Mouse (Mus musculus) stomach, embryonic 14.5 days (tissue): ENCODE measurements around the gene Ehd2. TPM values are rescaled to one million over a fixed set of nuclear protein-coding genes. Genes with fewer than 3 reads are reported as not detected.

Experiments
- ATAC-seq: fragments of 200-750 bp; cut with Nextera tagmentation; 2 replicates; pipeline ENCODE4 v1.8.0; 2017; ENCODE audit warnings: low read depth, moderate TSS enrichment; ENCODE audit not compliant: insufficient number of reproducible peaks, insufficient read depth, low FRiP score
- H3K27ac ChIP-seq: fragments of 300-500 bp; sonication (generic); 2 replicates; pipeline ENCODE4 v1.5.1; 2014; ENCODE audit warnings: mild to moderate bottlenecking, low read length, moderate library complexity, mixed read lengths
- H3K27me3 ChIP-seq: fragments of 300-500 bp; sonication (generic); 2 replicates; pipeline ENCODE4 v1.6.1; 2014; ENCODE audit warnings: low read length, control low read depth, mixed read lengths; ENCODE audit not compliant: control insufficient read depth, insufficient read depth
- H3K36me3 ChIP-seq: fragments of 300-500 bp; sonication (generic); 2 replicates; pipeline ENCODE4 v1.6.1; 2014; ENCODE audit warnings: mild to moderate bottlenecking, control low read depth, low read length, moderate library complexity, mixed read lengths; ENCODE audit not compliant: control insufficient read depth, insufficient read depth
- H3K4me1 ChIP-seq: fragments of 300-500 bp; sonication (generic); 2 replicates; pipeline ENCODE4 v1.6.1; 2014; ENCODE audit warnings: low read length, control low read depth, mixed read lengths; ENCODE audit not compliant: control insufficient read depth, insufficient read depth
- H3K4me2 ChIP-seq: fragments of 300-500 bp; sonication (generic); replicated peaks from 2 replicates; pipeline ENCODE4 v1.6.1; 2014; ENCODE audit warnings: low read depth, low read length, control low read depth
- H3K4me3 ChIP-seq: fragments of 300-500 bp; sonication (generic); 2 replicates; pipeline ENCODE4 v1.5.1; 2014; ENCODE audit warnings: low read depth, low read length, control low read depth
- H3K9ac ChIP-seq: fragments of 300-500 bp; sonication (generic); replicated peaks from 2 replicates; pipeline ENCODE4 v1.6.1; 2014; ENCODE audit warnings: low read depth, mild to moderate bottlenecking, control low read depth, low read length, moderate library complexity, mixed read lengths
- H3K9me3 ChIP-seq: fragments of 300-500 bp; sonication (generic); 2 replicates; pipeline ENCODE4 v1.6.1; 2016; ENCODE audit warnings: low read depth, low read length, control low read depth; ENCODE audit not compliant: control insufficient read depth
- WGBS: fragments of 180-500 bp; shearing (Covaris S2); extraction: QIAGEN DNeasy Blood & Tissue Kit; methylation state at CpG from one replicate; pipeline ENCODE4 v1.1.7; 2014; 5-methylcytosine and 5-hydroxymethylcytosine counted together
- polyA plus RNA-seq: library from polyadenylated mRNA; unstranded; fragments of >200 nt; fragmentation: Nextera tagmentation; extraction: Ambion mirVana; gene quantifications from 2 replicates; pipeline ENCODE4 v1.2.1, GENCODE M21; 2014

The Ehd2 gene
- polyA plus RNA-seq, 1 experiment from 2014 or later = 36.1 TPM

GRCm38 (mm10) chr7:15956143-15956542 lies 11.2 kb downstream of the Ehd2 start:
- no peaks in the 10 kb centered on the region for H3K27me3 ChIP-seq
- no peak overlapping the region for H3K9ac ChIP-seq
- peak overlapping the region; percentile 61; the same call in 1 of the 2 replicates for H3K27ac ChIP-seq
- H3K9me3 ChIP-seq = peaks cover 6% of the 10 kb centered on the region; the same call in 1 of the 2 replicates
- no peak for ATAC-seq
- H3K4me1 ChIP-seq = peaks cover 2% of the 10 kb centered on the region; the same call in 1 of the 2 replicates
- WGBS = 59% methylated on average over 5 of the region's 5 CpGs
- no peak overlapping the region for H3K4me3 ChIP-seq
- peaks cover 8% of the 10 kb centered on the region; the same call in 1 of the 2 replicates for H3K36me3 ChIP-seq
- no peak overlapping the region for H3K4me2 ChIP-seq

DNA sequence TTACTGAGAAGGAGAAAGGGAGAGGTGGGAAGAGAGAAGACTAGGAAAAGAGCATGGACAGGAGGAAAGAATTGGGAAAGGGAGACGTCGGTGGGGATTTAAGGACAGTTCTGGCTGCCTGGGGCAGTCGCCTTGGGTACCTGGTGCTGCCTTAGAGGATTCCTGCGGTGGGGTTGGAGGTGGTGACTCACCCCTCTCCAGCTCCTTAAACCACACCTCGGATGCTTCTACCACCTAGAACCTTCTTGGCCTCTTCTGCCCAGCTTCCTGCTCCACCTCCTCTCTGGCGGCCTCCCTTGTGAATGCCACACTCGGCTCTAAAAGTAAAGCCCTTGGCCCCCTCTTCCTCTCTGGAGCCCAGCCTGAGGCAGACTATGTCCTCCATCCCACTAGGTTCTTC lies 11.9 kb downstream of the Ehd2 start:
- no peak for ATAC-seq
- peak overlapping the region; percentile 27 for H3K4me2 ChIP-seq
- H3K9me3 ChIP-seq = peaks cover 6% of the 10 kb centered on the region; the same call in 1 of the 2 replicates
- H3K36me3 ChIP-seq = peaks cover 11% of the 10 kb centered on the region; the same call in 1 of the 2 replicates
- H3K4me3 ChIP-seq = no peak overlapping the region
- H3K27ac ChIP-seq = peak overlapping the region; percentile 61; the same call in 1 of the 2 replicates
- H3K9ac ChIP-seq = no peak overlapping the region
- no peaks in the 10 kb centered on the region for H3K4me1 ChIP-seq
- H3K27me3 ChIP-seq = no peaks in the 10 kb centered on the region
- 26% methylated on average over 7 of the region's 7 CpGs for WGBS

DNA sequence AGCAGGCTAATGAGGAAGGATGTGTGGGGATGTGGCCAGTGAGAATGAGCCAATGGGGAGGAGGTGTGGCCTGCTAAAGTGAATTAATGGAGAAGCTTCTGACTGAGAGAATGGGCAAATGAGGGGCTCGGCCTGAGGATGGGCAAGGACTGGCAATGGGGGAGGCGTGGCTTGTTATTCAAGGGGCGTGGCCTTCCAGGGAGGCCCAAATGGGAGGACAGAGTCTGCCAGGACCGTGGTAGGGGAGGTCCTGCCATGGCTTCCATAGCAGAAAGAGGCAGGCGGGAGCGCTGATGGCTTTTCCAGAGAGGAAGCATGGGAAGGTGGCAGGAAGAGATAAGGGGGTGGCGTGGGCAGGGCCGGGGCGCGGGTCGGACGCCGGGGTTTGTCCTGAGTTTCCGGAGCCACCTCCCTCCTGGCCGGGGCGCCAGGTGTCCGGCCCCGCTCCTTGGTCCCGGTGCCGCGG lies 12.4 kb downstream of the Ehd2 start:
- Histone ChIP-seq H3K4me2 (peak overlapping the region; percentile 27), H3K4me3 (no peak overlapping the region), H3K27ac (no peak overlapping the region), H3K36me3 (peaks cover 14% of the 10 kb centered on the region; the same call in 1 of the 2 replicates), H3K9ac (no peak overlapping the region), H3K4me1 (no peaks in the 10 kb centered on the region), H3K9me3 (peaks cover 6% of the 10 kb centered on the region; the same call in 1 of the 2 replicates), H3K27me3 (no peaks in the 10 kb centered on the region)
- WGBS = 7% methylated on average over 20 of the region's 21 CpGs
- ATAC-seq = peak; percentile 73; the same call in 1 of the 2 replicates

DNA sequence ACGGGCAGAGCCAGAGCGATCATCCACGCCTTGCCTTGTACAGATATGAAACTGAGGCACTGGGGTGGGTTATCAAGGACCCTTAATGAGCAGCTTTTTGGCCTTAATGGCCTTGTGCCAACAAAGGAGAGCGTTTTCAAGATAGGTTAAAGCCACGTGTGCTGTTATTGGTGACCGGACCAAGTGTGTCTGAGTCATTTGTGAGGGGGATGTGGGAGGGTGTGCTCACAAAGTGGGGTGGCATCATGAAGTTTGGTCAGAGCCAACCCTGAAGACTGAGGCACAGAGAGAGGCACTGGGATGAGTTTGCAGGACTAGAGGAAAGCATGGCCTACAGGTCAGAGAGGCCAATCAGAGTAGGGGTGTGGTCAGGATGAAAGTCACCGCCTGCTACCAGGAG lies 12.9 kb downstream of the Ehd2 start:
- no peak overlapping the region for H3K4me3 ChIP-seq
- H3K9me3 ChIP-seq = peaks cover 6% of the 10 kb centered on the region; the same call in 1 of the 2 replicates
- H3K4me2 ChIP-seq = no peak overlapping the region
- H3K4me1 ChIP-seq = no peaks in the 10 kb centered on the region
- WGBS = 87% methylated on average over 7 of the region's 7 CpGs
- H3K36me3 ChIP-seq = peaks cover 12% of the 10 kb centered on the region; the same call in 1 of the 2 replicates
- H3K27ac ChIP-seq = no peak overlapping the region
- ATAC-seq = peak; percentile 40; the same call in 1 of the 2 replicates
- no peak overlapping the region for H3K9ac ChIP-seq
- no peaks in the 10 kb centered on the region for H3K27me3 ChIP-seq

GRCm38 (mm10) chr7:15953307-15954074 lies 13.9 kb downstream of the Ehd2 start:
- 87% methylated on average over 13 of the region's 13 CpGs for WGBS
- ATAC-seq = no peak
- H3K9me3 ChIP-seq = peaks cover 6% of the 10 kb centered on the region; the same call in 1 of the 2 replicates
- H3K27me3 ChIP-seq = no peaks in the 10 kb centered on the region
- peaks cover 5% of the 10 kb centered on the region for H3K4me1 ChIP-seq
- H3K27ac ChIP-seq = no peak overlapping the region
- no peak overlapping the region for H3K4me2 ChIP-seq
- H3K9ac ChIP-seq = no peak overlapping the region
- H3K4me3 ChIP-seq = no peak overlapping the region
- H3K36me3 ChIP-seq = peaks cover 10% of the 10 kb centered on the region; the same call in 1 of the 2 replicates

DNA sequence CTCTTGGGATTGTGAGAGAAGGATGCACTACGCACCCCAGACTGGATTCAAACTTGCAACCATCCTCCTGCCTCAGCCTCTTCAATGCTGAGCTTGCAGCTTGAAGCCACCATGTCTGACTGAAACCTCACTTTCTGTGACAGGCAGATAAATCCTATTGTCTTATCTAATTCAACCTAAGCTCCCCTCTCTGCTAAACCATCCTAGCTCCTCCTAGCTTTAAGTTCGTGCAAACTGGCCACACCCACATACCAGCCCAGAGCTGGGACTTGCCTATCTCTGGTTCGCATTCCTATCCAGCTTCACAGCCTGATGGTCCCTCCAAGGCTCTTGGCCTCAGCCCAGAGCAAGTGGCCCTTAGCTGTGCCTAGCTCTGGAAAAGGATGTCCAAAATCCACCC lies 15.0 kb downstream of the Ehd2 start:
- H3K36me3 ChIP-seq = peaks cover 10% of the 10 kb centered on the region; the same call in 1 of the 2 replicates
- ATAC-seq = no peak
- H3K27ac ChIP-seq = no peak overlapping the region
- peaks cover 6% of the 10 kb centered on the region; the same call in 1 of the 2 replicates for H3K9me3 ChIP-seq
- H3K4me3 ChIP-seq = no peak overlapping the region
- no peak overlapping the region for H3K4me2 ChIP-seq
- peaks cover 7% of the 10 kb centered on the region for H3K4me1 ChIP-seq
- H3K9ac ChIP-seq = no peak overlapping the region
- no peaks in the 10 kb centered on the region for H3K27me3 ChIP-seq
- 67% methylated on average over 3 of the region's 3 CpGs for WGBS

GRCm38 (mm10) chr7:15950008-15950407 lies 17.4 kb downstream of the Ehd2 start:
- ATAC-seq = no peak
- no peak overlapping the region for H3K4me2 ChIP-seq
- H3K4me1 ChIP-seq = peaks cover 9% of the 10 kb centered on the region
- peaks cover 6% of the 10 kb centered on the region; the same call in 1 of the 2 replicates for H3K9me3 ChIP-seq
- H3K27me3 ChIP-seq = no peaks in the 10 kb centered on the region
- 81% methylated on average over 15 of the region's 15 CpGs for WGBS
- H3K27ac ChIP-seq = no peak overlapping the region
- no peak overlapping the region for H3K9ac ChIP-seq
- peaks cover 10% of the 10 kb centered on the region; the same call in 1 of the 2 replicates for H3K36me3 ChIP-seq
- no peak overlapping the region for H3K4me3 ChIP-seq

- peaks cover 12% of the 10 kb centered on the region for H3K36me3 ChIP-seq
- H3K27me3 ChIP-seq = no peaks in the 10 kb centered on the region
- H3K27ac ChIP-seq = peak overlapping the region; percentile 30; the same call in 1 of the 2 replicates
- peak overlapping the region; percentile 45; the same call in 1 of the 2 replicates for H3K4me2 ChIP-seq
- WGBS = 87% methylated on average over 7 of the region's 7 CpGs
- H3K4me3 ChIP-seq = no peak overlapping the region
- H3K9ac ChIP-seq = no peak overlapping the region
- H3K4me1 ChIP-seq = peaks cover 16% of the 10 kb centered on the region
- H3K9me3 ChIP-seq = peaks cover 6% of the 10 kb centered on the region; the same call in 1 of the 2 replicates
- no peak for ATAC-seq
These were observed 18.1 kb downstream of the Ehd2 start for GRCm38 (mm10) chr7:15949216-15949790.
